Mouse (Mus musculus) testis, adult 2 months (tissue): Measurements from ENCODE around the gene Sdhc.

Source experiments
- CTCF ChIP-seq: fragments of 200-500 bp; IDR thresholded peaks from 2 replicates; pipeline ENCODE4 v1.5.1; 2012; ENCODE audit warnings: low read depth, mild to moderate bottlenecking, inconsistent platforms, low read length, moderate library complexity; ENCODE audit not compliant: control insufficient read depth, insufficient read depth, insufficient replicate concordance
- POLR2A ChIP-seq: fragments of 200-500 bp; IDR thresholded peaks from 2 replicates; pipeline ENCODE4 v1.6.1; 2012; ENCODE audit warnings: low read depth, mild to moderate bottlenecking, inconsistent platforms, low read length, moderate library complexity; ENCODE audit not compliant: control insufficient read depth

DNA sequence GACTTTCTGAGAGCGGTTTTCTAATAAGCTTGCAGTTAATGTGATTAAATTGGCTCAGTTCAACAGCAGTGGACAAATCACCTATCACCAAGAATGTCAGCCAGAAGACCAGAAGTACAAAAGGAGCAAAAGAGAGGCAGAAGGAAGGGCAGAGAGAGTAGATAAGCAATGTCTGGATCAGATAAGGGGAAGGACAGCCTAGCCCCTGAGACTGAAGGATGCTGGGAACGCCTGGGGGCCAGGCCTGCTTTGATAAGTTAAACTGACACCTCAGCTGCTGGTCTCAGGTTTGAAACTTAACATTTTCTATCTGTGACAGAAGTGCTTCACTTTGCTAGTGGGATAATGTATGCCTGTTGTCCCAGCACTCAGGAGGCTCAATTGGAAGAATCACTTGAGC lies 52.8 kb downstream of the Sdhc start:
- TF ChIP-seq POLR2A (no peak), CTCF (no peak)
